Mouse (Mus musculus): ENCODE results near the gene Ppp1r2. TPM values are rescaled to one million over a fixed set of nuclear protein-coding genes. Genes with fewer than 3 reads are reported as not detected.

Gene Ppp1r2
- total RNA-seq, 1 experiment from 2014 or later = 59.4 TPM

DNA sequence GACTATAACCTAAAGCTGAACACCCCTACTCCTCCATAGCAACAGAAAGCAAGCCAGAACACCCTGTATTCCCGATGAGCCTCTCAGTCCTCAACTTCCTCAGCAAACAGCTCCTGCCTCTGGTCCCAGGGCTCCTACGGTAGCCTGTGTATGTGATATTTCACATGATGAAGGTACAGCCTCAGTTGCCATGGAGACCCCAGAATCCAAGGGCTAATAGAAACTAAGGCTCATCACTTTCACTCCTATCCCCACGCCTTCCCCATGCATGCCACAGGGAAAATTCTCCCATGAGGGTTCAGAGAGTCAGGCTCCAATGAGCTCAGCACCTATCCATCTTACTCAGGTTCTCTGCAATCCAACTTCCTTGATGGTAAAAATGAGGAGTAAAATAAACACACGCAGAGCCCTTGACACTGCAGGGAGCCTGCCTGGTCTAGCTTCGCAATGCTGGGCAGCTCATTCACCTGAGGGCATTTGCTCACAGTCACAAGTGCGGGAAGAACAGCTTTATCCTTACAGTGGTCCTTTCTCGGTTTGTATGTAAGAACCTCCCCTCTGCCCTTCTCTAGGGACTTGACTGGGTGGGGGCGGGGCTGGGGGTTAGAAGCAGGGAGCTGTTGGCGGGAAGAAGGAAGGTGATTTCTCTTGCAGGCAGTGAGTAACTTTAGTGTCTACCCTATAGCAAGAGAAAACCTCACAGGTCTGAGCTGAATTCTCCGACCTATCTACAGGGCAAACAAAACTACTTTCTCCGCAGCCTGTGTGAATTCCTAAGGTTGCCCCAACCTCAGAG, 24.3 kb upstream of the Ppp1r2 start:
- ATAC-seq (replicated peaks in 1 of 2; ENCODE audit: insufficient read depth in 1 of 2, low FRiP score in 2 of 2, low TSS enrichment in 1 of 2, low read depth in 1 of 2, poor library complexity in 2 of 2, severe bottlenecking in 2 of 2) = no peak

- ATAC-seq (replicated peaks in 1 of 2; ENCODE audit: insufficient read depth in 1 of 2, low FRiP score in 2 of 2, low TSS enrichment in 1 of 2, low read depth in 1 of 2, poor library complexity in 2 of 2, severe bottlenecking in 2 of 2) = no peak
Measured at GRCm38 (mm10) chr16:31297113-31297512, 22.0 kb upstream of the Ppp1r2 start.

DNA sequence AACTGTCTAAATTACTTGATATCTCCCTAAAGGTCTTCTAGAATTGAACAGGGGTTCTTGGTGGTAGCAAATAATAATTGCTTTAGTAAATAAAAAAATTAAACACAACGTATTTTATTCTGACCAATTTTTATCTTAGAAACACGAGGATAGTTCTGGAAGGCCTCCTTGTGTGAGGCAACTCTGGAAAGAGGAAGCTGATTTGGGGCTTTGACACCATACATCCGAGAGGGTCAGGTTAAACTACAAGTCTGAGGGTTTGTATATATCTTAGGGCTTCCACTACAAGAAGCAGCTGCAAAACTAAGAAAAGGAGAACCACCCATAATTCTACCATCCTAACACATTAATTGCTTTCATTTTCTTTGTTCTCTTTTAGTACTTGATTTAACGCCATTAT, 18.7 kb upstream of the Ppp1r2 start:
- peak; percentile 31 to 34; a peak in 3 of 4 replicates for ATAC-seq (replicated peaks in 1 of 2; ENCODE audit: insufficient read depth in 1 of 2, low FRiP score in 2 of 2, low TSS enrichment in 1 of 2, low read depth in 1 of 2, poor library complexity in 2 of 2, severe bottlenecking in 2 of 2)

DNA sequence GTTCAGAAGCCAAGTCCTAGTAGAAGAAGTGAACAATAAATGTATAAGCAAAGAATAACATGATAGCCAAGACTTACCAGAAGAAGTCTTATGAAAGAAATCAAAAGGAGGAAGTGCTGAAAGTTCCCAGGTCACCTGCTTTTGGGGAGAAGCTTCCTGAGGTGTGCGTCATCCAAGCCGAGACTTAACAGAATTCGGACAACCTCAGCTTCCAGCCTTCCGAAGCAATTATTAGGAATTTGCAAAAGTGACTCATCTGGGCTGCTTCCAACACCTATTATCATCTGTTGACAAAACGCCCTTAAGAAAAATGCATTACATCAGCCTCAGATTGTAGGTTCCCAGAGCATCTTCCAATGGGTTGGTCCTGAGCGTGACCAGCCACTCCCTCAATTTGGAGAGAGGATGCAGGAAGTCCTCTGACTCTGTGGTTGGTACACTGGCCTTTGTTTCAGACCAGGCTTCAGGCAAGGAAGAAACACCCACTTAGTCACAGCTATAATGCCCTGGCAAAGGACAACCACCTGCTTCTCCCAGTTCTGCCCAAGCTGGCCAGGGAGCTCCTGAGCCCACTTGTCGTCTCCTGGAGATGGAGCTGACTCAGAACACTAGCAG, 15.8 kb upstream of the Ppp1r2 start:
- ATAC-seq (replicated peaks in 1 of 2; ENCODE audit: insufficient read depth in 1 of 2, low FRiP score in 2 of 2, low TSS enrichment in 1 of 2, low read depth in 1 of 2, poor library complexity in 2 of 2, severe bottlenecking in 2 of 2) = peak; percentile 44 to 60; a peak in 3 of 4 replicates

GRCm38 (mm10) chr16:31290281-31290680, 15.2 kb upstream of the Ppp1r2 start:
- ATAC-seq (replicated peaks in 1 of 2; ENCODE audit: insufficient read depth in 1 of 2, low FRiP score in 2 of 2, low TSS enrichment in 1 of 2, low read depth in 1 of 2, poor library complexity in 2 of 2, severe bottlenecking in 2 of 2) = peak; percentile 85 to 91

DNA sequence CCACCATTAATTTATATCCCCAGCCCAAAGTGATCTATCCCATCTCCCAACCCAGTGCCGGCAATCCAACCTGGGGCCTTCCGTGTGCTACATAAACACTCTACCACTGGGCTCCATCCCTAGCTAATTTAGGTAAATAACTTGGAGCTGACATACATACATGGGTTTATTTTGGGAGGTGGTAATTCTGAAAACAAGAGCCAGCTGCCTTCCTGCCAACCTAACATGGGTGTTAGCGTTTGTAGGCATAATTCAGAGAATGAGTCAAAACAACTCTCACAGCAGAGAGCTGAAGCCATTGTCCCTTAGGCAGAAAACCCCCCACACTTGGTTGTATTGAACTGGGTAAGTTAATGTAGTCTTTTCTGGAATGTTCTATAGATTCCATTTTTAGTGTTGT, 12.6 kb upstream of the Ppp1r2 start:
- ATAC-seq (replicated peaks in 1 of 2; ENCODE audit: insufficient read depth in 1 of 2, low FRiP score in 2 of 2, low TSS enrichment in 1 of 2, low read depth in 1 of 2, poor library complexity in 2 of 2, severe bottlenecking in 2 of 2) = no peak

- ATAC-seq (replicated peaks in 1 of 2; ENCODE audit: insufficient read depth in 1 of 2, low FRiP score in 2 of 2, low TSS enrichment in 1 of 2, low read depth in 1 of 2, poor library complexity in 2 of 2, severe bottlenecking in 2 of 2) = no peak
Measured at GRCm38 (mm10) chr16:31286801-31287488, 11.9 kb upstream of the Ppp1r2 start.

DNA sequence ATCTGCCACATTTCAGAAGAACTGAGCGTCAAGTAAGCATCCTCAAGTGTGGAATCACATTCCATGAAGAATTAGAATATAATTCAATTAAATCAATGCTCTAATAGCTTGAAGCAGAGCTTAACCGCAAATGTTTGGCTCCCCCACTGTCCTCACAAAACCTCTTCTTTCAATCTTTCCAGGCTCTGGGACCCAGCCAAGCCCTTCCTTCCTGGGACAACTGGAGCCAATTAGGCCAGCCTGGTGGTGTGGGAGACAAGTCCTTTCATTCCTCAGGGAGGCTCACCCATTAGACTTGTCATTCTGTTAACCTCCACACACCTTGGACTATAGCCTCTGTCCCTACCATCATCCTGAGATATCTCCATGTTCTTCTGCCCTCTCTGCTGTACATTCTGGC, 6.9 kb upstream of the Ppp1r2 start:
- ATAC-seq (replicated peaks in 1 of 2; ENCODE audit: insufficient read depth in 1 of 2, low FRiP score in 2 of 2, low TSS enrichment in 1 of 2, low read depth in 1 of 2, poor library complexity in 2 of 2, severe bottlenecking in 2 of 2) = no peak

DNA sequence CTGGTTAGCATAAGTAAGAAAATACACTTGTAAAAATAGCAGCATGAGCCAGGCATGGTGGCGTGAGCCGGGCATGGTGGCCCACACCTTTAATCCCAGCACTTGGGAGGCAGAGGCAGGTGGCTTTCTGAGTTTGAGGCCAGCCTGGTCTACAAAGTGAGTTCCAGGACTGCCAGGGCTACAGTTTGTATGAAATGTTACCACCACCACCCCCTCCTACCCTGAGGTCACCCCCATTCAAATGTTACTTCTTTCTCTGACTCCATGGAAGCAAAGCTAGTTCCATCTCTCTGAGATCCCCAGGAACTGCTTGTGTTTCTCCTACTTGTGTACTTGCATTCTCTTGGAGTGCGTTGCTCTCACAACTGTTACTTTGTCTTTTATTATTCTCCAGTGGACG, 5.1 kb upstream of the Ppp1r2 start:
- ATAC-seq (replicated peaks in 1 of 2; ENCODE audit: insufficient read depth in 1 of 2, low FRiP score in 2 of 2, low TSS enrichment in 1 of 2, low read depth in 1 of 2, poor library complexity in 2 of 2, severe bottlenecking in 2 of 2) = no peak

GRCm38 (mm10) chr16:31278581-31278980, 3.5 kb upstream of the Ppp1r2 start:
- ATAC-seq (replicated peaks in 1 of 2; ENCODE audit: insufficient read depth in 1 of 2, low FRiP score in 2 of 2, low TSS enrichment in 1 of 2, low read depth in 1 of 2, poor library complexity in 2 of 2, severe bottlenecking in 2 of 2) = no peak

GRCm38 (mm10) chr16:31278081-31278480, 3.0 kb upstream of the Ppp1r2 start:
- ATAC-seq (replicated peaks in 1 of 2; ENCODE audit: insufficient read depth in 1 of 2, low FRiP score in 2 of 2, low TSS enrichment in 1 of 2, low read depth in 1 of 2, poor library complexity in 2 of 2, severe bottlenecking in 2 of 2) = no peak

DNA sequence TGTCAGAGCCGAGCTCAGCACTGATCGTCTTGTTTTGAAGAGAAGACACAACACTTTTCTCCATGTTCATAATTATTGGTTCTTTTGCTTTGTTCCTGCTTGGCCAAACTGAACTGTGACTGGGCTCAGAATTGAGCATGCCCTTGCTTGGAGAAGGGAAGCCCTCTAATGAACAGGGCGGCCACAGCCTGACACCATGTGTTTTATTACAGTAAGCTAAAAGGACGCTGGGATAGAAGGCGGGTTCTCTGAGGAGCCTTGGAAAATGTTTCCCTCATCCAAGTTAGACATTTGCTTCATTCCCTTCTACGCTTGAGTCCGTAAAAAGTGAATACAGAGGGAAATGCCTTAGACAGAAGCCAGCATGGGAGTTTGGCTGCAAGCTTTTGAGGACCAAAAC, 1.9 kb upstream of the Ppp1r2 start:
- no peak for ATAC-seq (replicated peaks in 1 of 2; ENCODE audit: insufficient read depth in 1 of 2, low FRiP score in 2 of 2, low TSS enrichment in 1 of 2, low read depth in 1 of 2, poor library complexity in 2 of 2, severe bottlenecking in 2 of 2)

- ATAC-seq (replicated peaks in 1 of 2; ENCODE audit: insufficient read depth in 1 of 2, low FRiP score in 2 of 2, low TSS enrichment in 1 of 2, low read depth in 1 of 2, poor library complexity in 2 of 2, severe bottlenecking in 2 of 2) = no peak
Measured at GRCm38 (mm10) chr16:31276539-31276938, 1.5 kb upstream of the Ppp1r2 start.

- no peak for ATAC-seq (replicated peaks in 1 of 2; ENCODE audit: insufficient read depth in 1 of 2, low FRiP score in 2 of 2, low TSS enrichment in 1 of 2, low read depth in 1 of 2, poor library complexity in 2 of 2, severe bottlenecking in 2 of 2)
Measured at GRCm38 (mm10) chr16:31274084-31274483, 993 bp downstream of the Ppp1r2 start.

- no peak for ATAC-seq (replicated peaks in 1 of 2; ENCODE audit: insufficient read depth in 1 of 2, low FRiP score in 2 of 2, low TSS enrichment in 1 of 2, low read depth in 1 of 2, poor library complexity in 2 of 2, severe bottlenecking in 2 of 2)
Measured at GRCm38 (mm10) chr16:31266692-31267091, 8.4 kb downstream of the Ppp1r2 start.

DNA sequence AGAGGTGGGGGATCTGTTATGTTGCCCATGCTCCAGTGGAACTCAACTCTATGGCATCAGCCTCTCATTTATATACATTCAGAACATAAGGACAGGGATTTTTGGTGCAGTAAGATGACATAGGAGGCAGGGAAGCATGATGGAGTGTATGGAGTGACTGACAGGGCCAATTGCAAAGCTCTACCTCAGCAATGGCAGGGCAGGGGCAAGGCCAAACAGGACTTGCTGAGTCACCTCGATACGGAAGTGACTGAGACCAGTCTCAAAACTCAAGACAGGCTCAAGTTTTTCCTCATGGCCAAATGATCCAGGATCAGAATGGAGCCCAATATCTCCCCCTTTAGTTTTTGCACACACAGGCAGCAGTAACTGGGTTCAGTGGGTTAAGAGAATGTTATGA, 18.9 kb downstream of the Ppp1r2 start:
- no peak for ATAC-seq (replicated peaks in 1 of 2; ENCODE audit: insufficient read depth in 1 of 2, low FRiP score in 2 of 2, low TSS enrichment in 1 of 2, low read depth in 1 of 2, poor library complexity in 2 of 2, severe bottlenecking in 2 of 2)

GRCm38 (mm10) chr16:31255685-31256084, 19.4 kb downstream of the Ppp1r2 start:
- no peak for ATAC-seq (replicated peaks in 1 of 2; ENCODE audit: insufficient read depth in 1 of 2, low FRiP score in 2 of 2, low TSS enrichment in 1 of 2, low read depth in 1 of 2, poor library complexity in 2 of 2, severe bottlenecking in 2 of 2)

DNA sequence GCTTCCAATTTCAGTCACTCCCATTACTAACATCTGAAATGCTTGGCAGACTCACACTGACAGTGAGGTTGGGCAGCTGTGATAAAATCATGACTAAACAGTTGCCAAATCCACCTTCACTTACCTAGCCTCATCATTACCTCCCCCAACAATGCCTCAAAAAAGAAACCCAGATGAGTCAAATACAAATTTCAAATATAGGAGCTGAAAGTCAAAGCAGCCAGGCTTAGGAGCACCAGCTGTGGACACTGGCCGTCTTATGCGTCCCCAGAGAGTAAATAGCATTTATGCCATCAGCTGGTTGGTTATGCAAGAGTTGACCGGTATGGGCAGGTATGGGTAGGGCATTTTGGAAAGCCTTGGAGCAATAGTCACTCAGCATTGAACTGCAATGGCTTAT, 25.7 kb downstream of the Ppp1r2 start:
- ATAC-seq (replicated peaks in 1 of 2; ENCODE audit: insufficient read depth in 1 of 2, low FRiP score in 2 of 2, low TSS enrichment in 1 of 2, low read depth in 1 of 2, poor library complexity in 2 of 2, severe bottlenecking in 2 of 2) = no peak

All from hematopoietic stem cell, adult 5-6 weeks (primary cell).